Comparison of ENCODE assay signal across 8 mouse cellular contexts in genomic region chr1:39536701-39537100, GRCm38 (mm10). TPM values are rescaled to one million over a fixed set of nuclear protein-coding genes. Genes with fewer than 3 reads are reported as not detected.
DNase-seq lines count a peak whose midpoint lies in the region; ATAC-seq lines count a peak whose summit lies in the region.

No protein-coding gene starts in this region.

- peak overlapping the region; percentile 85 for H3K4me2 ChIP-seq in forebrain, embryonic 14.5 days (ENCODE audit: low read length)
- peak overlapping the region; percentile 96 for H3K4me2 ChIP-seq in liver, embryonic 13.5 days

- H3K27me3 ChIP-seq in forebrain, embryonic 14.5 days (replicated peaks; ENCODE audit: control insufficient read depth, insufficient read depth, low read length), result no peaks in the 10 kb centered on the region
- no peaks in the 10 kb centered on the region for H3K27me3 ChIP-seq in liver, embryonic 13.5 days

- peak overlapping the region; percentile 89 for H3K9ac ChIP-seq in forebrain, embryonic 14.5 days (ENCODE audit: low read length)
- peak overlapping the region; percentile 93 for H3K9ac ChIP-seq in liver, embryonic 13.5 days

- no peak overlapping the region for H3K27ac ChIP-seq in forebrain, embryonic 14.5 days (ENCODE audit: low read depth, low read length)
- no peak overlapping the region for H3K27ac ChIP-seq in liver, embryonic 13.5 days

- peaks cover 30% of the 10 kb centered on the region for H3K36me3 ChIP-seq in forebrain, embryonic 14.5 days (ENCODE audit: control insufficient read depth, insufficient read depth, low read length)
- peaks cover 34% of the 10 kb centered on the region for H3K36me3 ChIP-seq in liver, embryonic 13.5 days

- H3K4me1 ChIP-seq in forebrain, embryonic 14.5 days (ENCODE audit: control insufficient read depth, insufficient read depth, low read length), result peaks cover 11% of the 10 kb centered on the region
- peaks cover 28% of the 10 kb centered on the region for H3K4me1 ChIP-seq in liver, embryonic 13.5 days (replicated peaks)

- peak overlapping the region; percentile 93 for H3K4me3 ChIP-seq in forebrain, embryonic 14.5 days (ENCODE audit: low read depth, low read length)
- peak overlapping the region; percentile 96 for H3K4me3 ChIP-seq in liver, embryonic 13.5 days (replicated peaks)

- WGBS in forebrain, embryonic 14.5 days, result 36% methylated on average over 7 of the region's 7 CpGs
- 33% methylated on average over 7 of the region's 7 CpGs for WGBS in liver, embryonic 13.5 days (ENCODE audit: insufficient replicate concordance)

- no peak for ATAC-seq in forebrain, embryonic 14.5 days
- ATAC-seq in liver, embryonic 13.5 days (ENCODE audit: low read depth), result no peak
- ATAC-seq in inflammation-experienced regulatory T-cells, adult 6 months, result no peak

- DNase-seq in gastrocnemius, postnatal 25 days, result peak; percentile 1
- no peak for DNase-seq in gastrocnemius, postnatal 10 days
- peak; percentile 33 for DNase-seq in A20 (ENCODE audit: low read depth, low spot score)
- DNase-seq in forebrain, embryonic 14.5 days (ENCODE audit: low spot score), result no peak
- DNase-seq in liver, embryonic 13.5 days, result no peak
- DNase-seq in T-cell, adult 2 months (ENCODE audit: low spot score), result no peak
- DNase-seq in urinary bladder, postnatal 25 days (ENCODE audit: low spot score), result no peak

- 0 out of 2 replicates have a peak, but pooled peaks cover 7% of the 10 kb centered on the region for H3K9me3 ChIP-seq in forebrain, embryonic 14.5 days (replicated peaks; ENCODE audit: control insufficient read depth, low read length)
- H3K9me3 ChIP-seq in liver, embryonic 13.5 days (replicated peaks), result peaks cover 4% of the 10 kb centered on the region; the same call in 1 of the 2 replicates

RNA-seq across cellular contexts. Expression of gene Cnot11, which starts 1.9 kb away (rescaled TPM):
- 10 to 100 TPM; 15.6 to 15.8 TPM for total RNA-seq in gastrocnemius, postnatal 25 days (2021)
- total RNA-seq in gastrocnemius, postnatal 10 days (2021), result 10 to 100 TPM; 19.2 to 19.6 TPM
- 19.7 and 19.8 TPM in 2 replicates for polyA plus RNA-seq in forebrain, embryonic 14.5 days (2014; fragmentation: Nextera tagmentation; extraction: Ambion mirVana)
- polyA plus RNA-seq in liver, embryonic 13.5 days (2015; fragmentation: Nextera tagmentation; extraction: Ambion mirVana), result 10.9 and 11.3 TPM in 2 replicates
- 1 to 10 TPM; 4.6 to 6.9 (median 4.6) TPM for polyA plus RNA-seq in inflammation-experienced regulatory T-cells, adult 6 months (2017; shearing (Covaris generic))

RNA-seq across cellular contexts. Expression of gene Rnf149, which starts 40.5 kb away (rescaled TPM):
- total RNA-seq in gastrocnemius, postnatal 25 days (2021), result 1 to 10 TPM; 6.2 to 6.3 TPM
- 10 to 100 TPM in 1 of 2 experiments, 1 to 10 TPM in 1; 9.3 to 11.2 TPM for total RNA-seq in gastrocnemius, postnatal 10 days (2021)
- polyA plus RNA-seq in forebrain, embryonic 14.5 days (2014; fragmentation: Nextera tagmentation; extraction: Ambion mirVana), result 12.2 and 16.7 TPM in 2 replicates
- 17.1 and 19.3 TPM in 2 replicates for polyA plus RNA-seq in liver, embryonic 13.5 days (2015; fragmentation: Nextera tagmentation; extraction: Ambion mirVana)
- 10 to 100 TPM; 11.9 to 37.0 (median 29.9) TPM for polyA plus RNA-seq in inflammation-experienced regulatory T-cells, adult 6 months (2017; shearing (Covaris generic))

RNA-seq across cellular contexts. Expression of gene Tbc1d8, which starts 58.1 kb away (rescaled TPM):
- 1 to 10 TPM; 6.0 to 6.8 TPM for total RNA-seq in gastrocnemius, postnatal 25 days (2021)
- total RNA-seq in gastrocnemius, postnatal 10 days (2021), result 10 to 100 TPM in 1 of 2 experiments, 1 to 10 TPM in 1; 10.0 to 13.0 TPM
- polyA plus RNA-seq in forebrain, embryonic 14.5 days (2014; fragmentation: Nextera tagmentation; extraction: Ambion mirVana), result 4.7 and 7.3 TPM in 2 replicates
- polyA plus RNA-seq in liver, embryonic 13.5 days (2015; fragmentation: Nextera tagmentation; extraction: Ambion mirVana), result 2.7 and 3.0 TPM in 2 replicates
- polyA plus RNA-seq in inflammation-experienced regulatory T-cells, adult 6 months (2017; shearing (Covaris generic)), result 1 to 10 TPM in 1 of 3 experiments, under 1 TPM in 2; 0.78 to 2.0 (median 0.92) TPM

Comparison
In these comparisons a context has a peak if more than half of its experiments do, and no peak if none do; other contexts are left out.
1. DNase-seq: peak in gastrocnemius, postnatal 25 days (single experiment) and A20 (single experiment); none in gastrocnemius, postnatal 10 days (single experiment), forebrain, embryonic 14.5 days (single experiment), liver, embryonic 13.5 days (single experiment), T-cell, adult 2 months (single experiment) and urinary bladder, postnatal 25 days (single experiment).